11 mouse cellular contexts compared by ENCODE assay signal in the genomic region with DNA sequence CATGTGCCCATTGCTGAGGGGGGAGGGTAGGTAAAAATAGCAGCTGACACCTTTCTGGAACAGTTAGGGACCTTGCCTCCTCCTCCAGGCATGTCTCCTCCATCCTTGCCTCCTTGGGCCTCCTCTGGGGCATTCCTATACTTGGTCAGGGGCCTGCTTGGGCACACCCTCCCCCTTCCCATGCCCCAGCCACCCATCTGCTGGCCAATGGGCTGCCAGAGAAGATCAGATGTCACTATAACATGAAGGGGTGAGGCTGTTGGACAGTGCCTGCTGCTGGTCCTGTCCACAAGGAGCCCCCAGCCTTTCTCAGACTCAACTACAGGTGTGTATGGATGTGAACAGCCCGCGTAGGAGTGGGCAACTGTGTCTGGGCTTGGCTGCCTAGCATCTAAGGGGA. TPM values are rescaled to one million over a fixed set of nuclear protein-coding genes. Genes with fewer than 3 reads are reported as not detected.
DNase-seq lines count a peak whose midpoint lies in the region; ATAC-seq lines count a peak whose summit lies in the region.
"Had no signal": no experiment of that assay in that cellular context is flagged by ENCODE, and none has a peak within 500 bp of the region (broad histone marks: within the 10 kb centered on the region; RNA-seq: fewer than 3 reads in every experiment).

A gene (plus strand): TSS at position 262 of the 400 bp plus-strand sequence.

- peak within 1 kb of the TSS; percentile 51; the same call in 1 of the 2 replicates for H3K27ac ChIP-seq in kidney, embryonic 14.5 days (ENCODE audit: low read depth, low read length)
- H3K27ac ChIP-seq in embryonic facial prominence, embryonic 15.5 days (replicated peaks) = peak within 1 kb of the TSS; percentile 65; the same call in 1 of the 2 replicates
- H3K27ac ChIP-seq in limb, embryonic 13.5 days = peak within 1 kb of the TSS; percentile 52; the same call in 1 of the 2 replicates
- H3K27ac ChIP-seq: liver, embryonic 14.5 days had no signal

- no peak for ATAC-seq in kidney, embryonic 14.5 days (ENCODE audit: low FRiP score, low TSS enrichment)
- ATAC-seq in embryonic facial prominence, embryonic 15.5 days (ENCODE audit: insufficient number of reproducible peaks, low FRiP score, low TSS enrichment, low read depth) = no peak
- no peak for ATAC-seq in limb, embryonic 13.5 days (ENCODE audit: low FRiP score, low read depth)
- ATAC-seq in cerebellum, adult (ENCODE audit: insufficient number of reproducible peaks, low FRiP score, low TSS enrichment) = no peak

- no peak for DNase-seq in adrenal gland, postnatal 10 days
- no peak for DNase-seq in adrenal gland, adult 2 months
- DNase-seq in kidney, adult 8-10 months = no peak
- no peak for DNase-seq in retina, postnatal 1 day

- 87% methylated on average over 2 of the region's 2 CpGs for WGBS in kidney, embryonic 14.5 days
- 81% methylated on average over 2 of the region's 2 CpGs for WGBS in embryonic facial prominence, embryonic 15.5 days
- WGBS in limb, embryonic 13.5 days = 82% methylated on average over 2 of the region's 2 CpGs

- no peaks in the 10 kb centered on the region for H3K27me3 ChIP-seq in kidney, embryonic 14.5 days (ENCODE audit: control insufficient read depth, insufficient read depth, low read length)
- H3K27me3 ChIP-seq in embryonic facial prominence, embryonic 15.5 days = no peaks in the 10 kb centered on the region
- no peaks in the 10 kb centered on the region for H3K27me3 ChIP-seq in limb, embryonic 13.5 days

- H3K4me2 ChIP-seq in kidney, embryonic 14.5 days (replicated peaks; ENCODE audit: low read depth, low read length) = no peak within 1 kb of the TSS
- no peak within 1 kb of the TSS for H3K4me2 ChIP-seq in embryonic facial prominence, embryonic 15.5 days (replicated peaks)
- no peak within 1 kb of the TSS for H3K4me2 ChIP-seq in limb, embryonic 13.5 days (replicated peaks)
- H3K4me2 ChIP-seq: midbrain, embryonic 11.5 days had no signal

- no peaks in the 10 kb centered on the region for H3K9me3 ChIP-seq in kidney, embryonic 14.5 days (ENCODE audit: control insufficient read depth, low read length)
- H3K9me3 ChIP-seq in embryonic facial prominence, embryonic 15.5 days (replicated peaks) = no peaks in the 10 kb centered on the region
- H3K9me3 ChIP-seq in limb, embryonic 13.5 days = no peaks in the 10 kb centered on the region
- H3K9me3 ChIP-seq: G1E had no signal

- H3K4me1 ChIP-seq in kidney, embryonic 14.5 days (ENCODE audit: control insufficient read depth, insufficient read depth, low read length) = peaks cover 14% of the 10 kb centered on the region; the same call in 1 of the 2 replicates
- H3K4me1 ChIP-seq in embryonic facial prominence, embryonic 15.5 days = peaks cover 5% of the 10 kb centered on the region; the same call in 1 of the 2 replicates
- H3K4me1 ChIP-seq in limb, embryonic 13.5 days = peaks cover 7% of the 10 kb centered on the region

- no peak within 1 kb of the TSS for H3K9ac ChIP-seq in kidney, embryonic 14.5 days (ENCODE audit: low read depth, low read length)
- H3K9ac ChIP-seq in embryonic facial prominence, embryonic 15.5 days = no peak within 1 kb of the TSS
- 0 out of 2 replicates have a peak within 1 kb of the TSS, but pooled peaks have one; percentile 4 for H3K9ac ChIP-seq in limb, embryonic 13.5 days
- H3K9ac ChIP-seq: liver, embryonic 14.5 days had no signal

- peaks cover 17% of the 10 kb centered on the region for H3K36me3 ChIP-seq in kidney, embryonic 14.5 days (ENCODE audit: control insufficient read depth, insufficient read depth, low read length)
- H3K36me3 ChIP-seq in embryonic facial prominence, embryonic 15.5 days = no peaks in the 10 kb centered on the region
- 0 out of 2 replicates have a peak, but pooled peaks cover 5% of the 10 kb centered on the region for H3K36me3 ChIP-seq in limb, embryonic 13.5 days
- H3K36me3 ChIP-seq: G1E had no signal

- no peak within 1 kb of the TSS for H3K4me3 ChIP-seq in kidney, embryonic 14.5 days (ENCODE audit: low read length)
- no peak within 1 kb of the TSS for H3K4me3 ChIP-seq in embryonic facial prominence, embryonic 15.5 days (replicated peaks)
- H3K4me3 ChIP-seq in limb, embryonic 13.5 days = no peak within 1 kb of the TSS

RNA-seq across cellular contexts. Expression of the gene that starts here (rescaled TPM):
- total RNA-seq in adrenal gland, postnatal 10 days (2021) = 1,000 to 10,000 TPM in 1 of 2 experiments, 100 to 1,000 TPM in 1; 272 to 1,179 TPM
- not detected for total RNA-seq in adrenal gland, adult 2 months (2021)
- 0.52 TPM in 1 of 2 replicates, not detected in the other for polyA plus RNA-seq in adrenal gland, adult 2 months (2012; rRNA removed)
- polyA plus RNA-seq in kidney, embryonic 14.5 days (2014; fragmentation: Nextera tagmentation; extraction: Ambion mirVana) = 3.2 and 3.5 TPM in 2 replicates
- 167 and 228 TPM in 2 replicates for polyA plus RNA-seq in embryonic facial prominence, embryonic 15.5 days (2015; fragmentation: Nextera tagmentation; extraction: Ambion mirVana)
- polyA plus RNA-seq in limb, embryonic 13.5 days (2015; fragmentation: Nextera tagmentation; extraction: Ambion mirVana) = 60.9 and 62.3 TPM in 2 replicates
- total RNA-seq: G1E had no signal
- polyA plus RNA-seq: G1E had no signal

Comparison
In these comparisons a context has a peak if more than half of its experiments do, and no peak if none do; other contexts are left out.
1. RNA of the gene that starts here (total RNA-seq): 272 to 1,179 TPM in adrenal gland, postnatal 10 days; not detected in adrenal gland, adult 2 months; every median in the first group is over 100 times any median in the second.
2. RNA of the gene that starts here (polyA plus RNA-seq): 167 to 228 TPM in embryonic facial prominence, embryonic 15.5 days and 60.9 to 62.3 TPM in limb, embryonic 13.5 days; 3.2 to 3.5 TPM in kidney, embryonic 14.5 days and 0.52 TPM in adrenal gland, adult 2 months; every median in the first group is over 10 times any median in the second.
3. Peak in every context shown above with its lines, with median percentiles within 50 percentile points of each other: H3K27ac ChIP-seq.